Mouse (Mus musculus) heart, postnatal 0 days (tissue): Measurements from ENCODE around the gene Lrch1.

Source experiments
- CTCF ChIP-seq: IDR thresholded peaks from 2 replicates; pipeline ENCODE4 v1.5.1; 2016; ENCODE audit warnings: antibody characterized with exemption, control low read depth, low read depth
- EP300 ChIP-seq: IDR thresholded peaks from 2 replicates; pipeline ENCODE4 v1.6.1; 2016; ENCODE audit warnings: antibody characterized with exemption, low read depth

DNA sequence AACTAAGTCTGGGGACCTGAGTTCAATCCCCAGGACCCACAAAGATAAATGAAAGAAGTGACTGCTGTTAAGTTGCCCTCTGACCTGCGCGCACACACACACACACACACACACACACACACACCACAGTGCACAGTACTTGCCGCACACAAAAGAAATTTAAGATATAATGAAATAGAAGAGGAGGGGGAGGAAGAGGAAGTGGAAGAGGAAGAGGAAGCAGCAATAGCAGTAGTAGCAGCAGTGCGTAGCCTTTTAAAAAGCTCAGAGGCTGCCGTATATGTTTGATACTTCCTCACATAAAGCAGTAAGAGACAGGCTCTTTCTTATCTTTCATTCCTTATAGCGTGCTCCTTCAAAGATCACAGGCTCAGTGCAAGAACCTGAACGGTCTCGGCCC is 92.2 kb downstream of the Lrch1 start:
- TF ChIP-seq EP300 (no peak), CTCF (no peak)
